In genomic region chr3:127929921-127930320, GRCm38 (mm10) we compare ENCODE assay signal across 10 mouse cellular contexts. TPM values are rescaled to one million over a fixed set of nuclear protein-coding genes. Genes with fewer than 3 reads are reported as not detected.
A peak's percentile ranks its signal among the peaks of the same experiment; 100 is the strongest.
DNase-seq lines count a peak whose midpoint lies in the region; ATAC-seq lines count a peak whose summit lies in the region.
"Had no signal": no experiment of that assay in that cellular context is flagged by ENCODE, and none has a peak within 500 bp of the region (broad histone marks: within the 10 kb centered on the region; RNA-seq: fewer than 3 reads in every experiment).

No protein-coding gene starts in this region.

- H3K9ac ChIP-seq in kidney, embryonic 16.5 days (replicated peaks; ENCODE audit: low read length) = no peak overlapping the region
- H3K9ac ChIP-seq in heart, embryonic 14.5 days (ENCODE audit: low read length) = no peak overlapping the region
- H3K9ac ChIP-seq in liver, embryonic 15.5 days = peak overlapping the region; percentile 55

- no peaks in the 10 kb centered on the region for H3K9me3 ChIP-seq in kidney, embryonic 16.5 days (ENCODE audit: low read length)
- H3K9me3 ChIP-seq in heart, embryonic 14.5 days (ENCODE audit: control insufficient read depth, low read length) = no peaks in the 10 kb centered on the region
- no peaks in the 10 kb centered on the region for H3K9me3 ChIP-seq in liver, embryonic 15.5 days (replicated peaks)

- intact Hi-C loops in left cerebral cortex, postnatal 36 days (cut with DNase I) = no loop called here

- H3K27ac ChIP-seq in kidney, embryonic 16.5 days (ENCODE audit: low read length) = no peak overlapping the region
- peak overlapping the region; percentile 12 to 57; a peak in 2 of 4 replicates for H3K27ac ChIP-seq in heart, embryonic 14.5 days (replicated peaks in 1 of 2; ENCODE audit: control insufficient read depth in 1 of 2, insufficient read depth in 1 of 2, low read depth in 2 of 2, low read length in 2 of 2)
- H3K27ac ChIP-seq in liver, embryonic 15.5 days (replicated peaks) = peak overlapping the region; percentile 100

- no peak overlapping the region for H3K4me2 ChIP-seq in kidney, embryonic 16.5 days (replicated peaks; ENCODE audit: low read depth, low read length)
- 0 out of 2 replicates have a peak overlapping the region, but pooled peaks have one; percentile 9 for H3K4me2 ChIP-seq in heart, embryonic 14.5 days (ENCODE audit: low read length)
- peak overlapping the region; percentile 68 for H3K4me2 ChIP-seq in liver, embryonic 15.5 days

- no peak for ATAC-seq in kidney, embryonic 16.5 days (ENCODE audit: low FRiP score, low TSS enrichment)
- ATAC-seq in heart, embryonic 14.5 days (ENCODE audit: insufficient number of reproducible peaks, insufficient read depth, low FRiP score, low read depth) = peak; percentile 51
- peak; percentile 58 for ATAC-seq in liver, embryonic 15.5 days (ENCODE audit: insufficient read depth)

- H3K36me3 ChIP-seq in kidney, embryonic 16.5 days (ENCODE audit: insufficient read depth, low read length) = no peaks in the 10 kb centered on the region
- H3K36me3 ChIP-seq in heart, embryonic 14.5 days (ENCODE audit: control insufficient read depth, insufficient read depth, low read length) = no peaks in the 10 kb centered on the region
- H3K36me3 ChIP-seq in liver, embryonic 15.5 days (replicated peaks) = 0 out of 2 replicates have a peak, but pooled peaks cover 5% of the 10 kb centered on the region

- no peaks in the 10 kb centered on the region for H3K4me1 ChIP-seq in kidney, embryonic 16.5 days (ENCODE audit: insufficient read depth, low read length)
- H3K4me1 ChIP-seq in heart, embryonic 14.5 days (ENCODE audit: control insufficient read depth in 2 of 2, insufficient read depth in 2 of 2, low read length in 2 of 2) = peaks cover 7 to 8% of the 10 kb centered on the region in 2 experiments
- H3K4me1 ChIP-seq in liver, embryonic 15.5 days (replicated peaks) = peaks cover 65% of the 10 kb centered on the region

- H3K4me3 ChIP-seq in kidney, embryonic 16.5 days (ENCODE audit: low read length) = no peak overlapping the region
- H3K4me3 ChIP-seq in heart, embryonic 14.5 days (ENCODE audit: control insufficient read depth in 1 of 2, insufficient read depth in 1 of 2, low read depth in 1 of 2, low read length in 2 of 2) = no peak overlapping the region
- peak overlapping the region; percentile 61 for H3K4me3 ChIP-seq in liver, embryonic 15.5 days (replicated peaks)

- no peaks in the 10 kb centered on the region for H3K27me3 ChIP-seq in kidney, embryonic 16.5 days (ENCODE audit: insufficient read depth, low read length)
- H3K27me3 ChIP-seq in heart, embryonic 14.5 days (ENCODE audit: control insufficient read depth, insufficient read depth, low read length) = no peaks in the 10 kb centered on the region
- H3K27me3 ChIP-seq in liver, embryonic 15.5 days = no peaks in the 10 kb centered on the region

- WGBS in kidney, embryonic 16.5 days = 61% methylated on average over 9 of the region's 9 CpGs
- WGBS in heart, embryonic 14.5 days = 42% methylated on average over 9 of the region's 9 CpGs
- 39% methylated on average over 9 of the region's 9 CpGs for WGBS in liver, embryonic 15.5 days (ENCODE audit: insufficient replicate concordance)

- peak; percentile 7 to 17 for DNase-seq in kidney, adult 8-10 months
- DNase-seq in urinary bladder, postnatal 14 days (ENCODE audit: low spot score) = peak; percentile 86
- DNase-seq in layer of hippocampus, postnatal 36 days = no peak
- DNase-seq in natural killer cell, adult 2 months (ENCODE audit: low spot score in 2 of 2) = no peak
- no peak for DNase-seq in left cerebral cortex, postnatal 36 days (ENCODE audit: low spot score in 2 of 2)
- DNase-seq: cerebellum, adult 2 months; thymus, postnatal 36 days had no signal

RNA-seq across cellular contexts. Expression of gene Fam241a, which starts 33.8 kb away (rescaled TPM):
- 3.7 and 5.0 TPM in 2 replicates for polyA plus RNA-seq in kidney, embryonic 16.5 days (2015; fragmentation: Nextera tagmentation; extraction: Ambion mirVana)
- 10.2 and 10.3 TPM in 2 replicates for polyA plus RNA-seq in heart, embryonic 14.5 days (2014; fragmentation: Nextera tagmentation; extraction: Ambion mirVana)
- 43.0 and 45.5 TPM in 2 replicates for polyA plus RNA-seq in liver, embryonic 15.5 days (2015; fragmentation: Nextera tagmentation; extraction: Ambion mirVana)
- 1 to 10 TPM; 2.6 to 3.1 TPM for total RNA-seq in layer of hippocampus, postnatal 36 days (2021)
- 1 to 10 TPM; 3.4 to 3.6 TPM for total RNA-seq in left cerebral cortex, postnatal 36 days (2021)

Comparison
In these comparisons a context has a peak if more than half of its experiments do, and no peak if none do; other contexts are left out.
1. DNase-seq: peak in kidney, adult 8-10 months (2 of 2) and urinary bladder, postnatal 14 days (single experiment); none in layer of hippocampus, postnatal 36 days (0 of 2), natural killer cell, adult 2 months (0 of 2) and left cerebral cortex, postnatal 36 days (0 of 2).